ENCODE assay signal across 1 mouse cellular context in the genomic region with DNA sequence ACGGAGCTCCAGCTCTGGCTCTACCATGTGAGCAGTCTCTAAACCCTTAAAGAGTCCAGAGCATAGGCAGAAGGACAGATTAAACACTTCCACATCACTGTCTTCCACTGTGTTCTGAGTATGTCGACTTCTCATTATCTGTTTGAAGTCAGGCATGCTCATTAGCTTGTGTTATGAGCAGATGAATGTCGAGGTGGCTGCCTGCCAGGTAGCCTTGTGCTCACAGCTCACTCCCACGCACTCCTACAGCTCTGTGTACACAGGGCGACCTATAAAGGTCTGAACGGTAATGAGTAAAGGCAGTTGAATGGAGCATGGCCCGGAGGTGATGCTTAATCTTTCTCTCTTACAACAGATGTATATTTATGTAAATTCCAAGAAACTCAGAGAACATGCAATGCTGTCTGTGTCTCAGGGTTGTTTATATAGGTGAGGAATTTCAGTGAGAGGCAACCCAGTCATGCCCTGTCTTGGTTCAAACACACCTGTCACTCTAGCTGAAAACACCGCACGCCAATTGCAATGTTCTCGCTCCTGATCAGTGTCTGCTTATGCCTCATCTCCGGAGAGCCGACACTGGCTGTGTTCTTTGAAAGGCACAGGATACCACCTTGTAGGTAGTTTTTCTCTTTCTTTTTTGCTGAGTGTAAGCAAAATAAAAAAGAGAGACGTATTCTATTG.
TF ChIP-seq lines count a peak whose summit lies in the region.

No protein-coding gene starts in this region.

TF ChIP-seq in MEL, 35 proteins besides CTCF, POLR2A, EP300 and RAD21 (continued from another document):
- TF ChIP-seq GATA1 (IDR thresholded peaks at IDR 0.05; ENCODE audit: low read depth, low read length) (peak; percentile 88), BHLHE40 (IDR thresholded peaks at IDR 0.05; ENCODE audit: borderline replicate concordance, low read depth, low read length) (0 out of 2 replicates have a peak, but pooled peaks have one; percentile 9)
